Mouse (Mus musculus) CD4-positive helper T cell, adult 2 months (primary cell): ENCODE measurements around the gene Prkn.

Experiments used
- DNase-seq: peaks from one replicate; pipeline ENCODE4 v3.0.0-alpha.2; 2012; ENCODE audit warnings: low read depth, missing footprints, low spot score

Prkn gene

DNA sequence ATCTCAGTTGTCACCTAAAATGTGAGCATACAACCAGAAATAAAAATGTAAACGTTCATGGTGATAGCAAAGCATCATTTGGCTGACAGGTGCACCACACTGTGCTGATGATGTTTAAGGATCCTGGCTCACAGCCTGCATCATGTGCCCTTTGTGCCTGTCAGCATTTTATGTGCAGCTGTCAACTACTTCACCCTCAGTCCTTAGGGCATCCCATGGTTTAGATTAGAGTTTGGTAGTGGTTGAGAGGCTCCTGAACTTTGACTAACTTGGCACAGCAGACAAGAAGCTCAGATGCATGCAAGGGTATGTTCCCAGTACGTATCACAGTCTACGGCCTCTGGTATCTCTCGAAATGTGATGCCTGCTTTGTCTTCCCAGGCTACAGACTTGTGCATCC, 803.8 kb downstream of the Prkn start:
- no peak for DNase-seq

DNA sequence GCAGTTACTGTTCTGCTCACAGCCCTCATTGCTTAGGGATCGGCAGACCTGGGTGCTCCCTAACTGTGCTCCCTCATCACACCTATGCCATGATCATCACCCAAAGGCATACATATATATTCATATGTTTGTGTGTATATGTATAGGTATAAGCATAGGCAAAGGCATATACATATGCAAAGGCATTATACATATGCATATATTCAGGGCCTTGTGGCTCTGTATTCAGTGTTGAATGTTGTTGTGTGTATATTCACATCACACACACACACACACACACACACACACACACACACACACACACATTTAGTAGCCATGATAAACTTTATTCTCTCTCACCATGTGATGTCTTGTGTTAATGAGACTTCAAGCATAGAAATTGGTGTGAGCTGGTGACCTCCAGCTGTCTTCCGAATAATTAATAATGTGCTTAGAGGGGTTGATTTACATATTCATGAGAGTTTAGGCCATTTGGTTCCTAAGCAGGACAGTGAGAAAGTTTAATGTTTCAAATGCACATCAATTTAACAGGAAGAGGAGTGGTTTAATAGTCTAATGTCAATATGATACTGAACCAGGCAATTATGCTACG, 804.8 kb downstream of the Prkn start:
- no peak for DNase-seq

DNA sequence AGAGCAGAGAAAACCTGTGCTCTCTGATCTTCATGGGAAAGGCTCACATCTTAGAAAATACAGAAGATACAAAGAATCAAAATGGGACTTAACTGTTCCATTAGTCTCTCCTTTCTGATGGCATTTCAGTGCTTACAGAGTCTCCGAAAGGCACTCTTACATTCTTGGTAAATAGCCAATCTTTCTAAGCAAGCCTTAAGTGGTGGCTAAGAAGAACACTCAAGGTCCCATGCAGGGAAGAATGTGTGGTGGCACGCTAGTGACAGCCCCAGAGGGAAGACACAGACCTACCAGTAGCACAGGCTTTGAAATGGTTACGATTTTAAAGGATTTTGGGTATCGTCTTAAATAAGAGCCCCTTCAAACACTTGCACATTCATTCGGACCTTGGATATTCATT, 816.2 kb downstream of the Prkn start:
- DNase-seq = no peak

DNA sequence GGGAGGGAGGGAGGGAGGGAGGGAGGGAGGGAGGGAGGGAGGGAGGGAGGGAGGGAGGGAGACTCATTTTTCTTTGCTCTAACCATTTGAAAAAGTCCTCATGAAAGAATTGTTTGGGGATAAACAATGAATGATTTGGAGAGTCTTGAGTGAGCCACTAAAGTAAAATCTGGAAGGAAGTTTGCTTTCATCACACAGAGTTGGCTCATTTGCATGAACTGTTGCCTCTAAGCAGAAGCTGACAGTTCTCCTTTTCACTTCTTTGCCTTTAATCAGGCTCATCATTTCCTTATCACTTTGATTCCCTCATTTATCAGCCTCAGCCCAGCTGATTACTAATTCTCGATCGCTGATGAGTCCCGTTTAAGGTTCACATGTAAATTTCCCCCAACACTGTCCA, 816.7 kb downstream of the Prkn start:
- DNase-seq = no peak

DNA sequence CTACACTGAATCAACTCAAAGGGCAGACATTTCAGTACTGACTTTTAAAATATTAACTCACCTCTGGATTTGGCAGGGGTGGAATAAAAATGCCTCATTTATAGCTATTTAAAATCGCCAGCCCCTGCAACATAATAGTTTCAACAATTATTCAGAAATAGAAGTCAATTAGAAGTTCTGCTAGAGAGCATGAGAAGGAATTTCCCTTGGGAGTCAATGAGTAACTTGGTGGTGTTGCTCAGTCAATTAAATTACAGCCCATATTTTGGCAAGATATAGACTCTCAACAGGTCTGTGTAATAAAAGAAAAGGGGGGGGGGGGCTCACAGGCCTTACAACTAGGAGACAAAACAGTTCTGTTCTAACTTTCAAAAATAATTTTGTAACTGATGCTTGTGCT, 821.7 kb downstream of the Prkn start:
- DNase-seq = no peak

DNA sequence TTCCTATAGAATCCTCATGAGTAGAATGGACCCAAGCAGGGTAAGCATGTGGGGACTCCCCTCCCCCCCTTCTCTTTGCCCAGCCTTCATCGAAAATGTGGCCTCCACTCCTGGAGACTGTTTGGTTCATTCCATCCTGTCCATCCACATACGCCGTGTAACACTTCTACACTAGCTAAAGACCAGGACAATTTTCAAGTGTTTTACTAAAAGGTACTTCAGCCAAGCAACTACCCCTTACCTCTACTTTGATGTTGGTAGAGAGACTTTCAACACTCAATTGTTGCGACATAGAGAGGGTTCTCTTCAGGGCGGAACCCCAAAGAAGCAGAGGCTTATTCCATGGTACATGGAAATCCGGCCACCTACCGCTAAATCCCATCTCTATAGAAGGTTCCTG, 823.3 kb downstream of the Prkn start:
- no peak for DNase-seq

DNA sequence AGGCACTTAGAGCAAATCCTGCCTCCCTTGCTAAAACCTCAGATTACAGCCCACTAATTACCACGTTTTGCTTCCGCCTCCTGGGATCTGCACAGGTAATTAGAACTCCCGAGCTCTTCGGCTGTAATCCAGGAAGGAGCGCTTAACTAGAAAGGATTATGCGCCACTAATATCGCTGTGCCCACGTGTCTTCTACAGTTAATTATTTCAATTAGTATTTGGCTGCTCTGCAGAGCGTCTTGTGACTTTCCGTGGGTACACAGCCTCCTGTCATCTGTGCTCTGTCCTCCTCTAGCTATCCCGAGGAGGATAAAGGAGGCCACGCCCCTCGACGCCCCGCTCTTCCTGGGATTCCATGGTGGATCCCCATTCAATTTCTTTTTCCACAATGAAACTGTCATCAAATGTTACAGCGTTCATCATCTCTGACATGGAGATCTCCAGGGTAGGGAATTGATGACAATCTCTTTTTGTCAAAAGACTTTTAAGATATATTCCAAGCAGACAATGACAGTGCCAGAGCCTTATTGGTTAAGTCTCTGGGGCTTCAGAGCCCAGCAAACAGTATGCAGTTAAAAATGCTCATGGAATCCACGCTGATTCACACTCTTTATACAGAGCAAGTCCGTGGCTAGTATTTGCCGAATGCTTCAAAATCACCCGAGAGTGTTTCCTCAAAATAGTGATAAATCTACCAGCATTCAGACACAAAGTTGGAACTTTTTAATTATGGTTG, 824.6 kb downstream of the Prkn start:
- DNase-seq = no peak

DNA sequence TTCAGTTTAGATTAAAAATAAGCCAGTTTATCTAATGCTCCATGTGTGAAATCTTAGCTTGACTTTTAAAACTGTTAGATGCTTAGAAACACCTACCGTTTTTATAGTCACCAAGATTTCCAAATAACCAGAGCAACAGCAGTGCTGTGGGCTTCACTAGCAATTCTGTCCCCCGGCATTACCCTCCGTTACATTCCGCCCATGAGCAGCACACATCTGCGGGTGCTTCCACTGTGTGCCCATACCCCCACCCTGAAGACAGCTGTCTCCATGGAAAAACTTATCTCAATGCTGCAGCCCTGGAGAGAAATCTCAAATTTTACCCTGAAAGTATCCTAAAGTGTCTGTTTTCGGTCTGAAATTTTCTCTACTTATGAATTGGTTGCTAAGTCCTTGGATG, 839.5 kb downstream of the Prkn start:
- DNase-seq = no peak

DNA sequence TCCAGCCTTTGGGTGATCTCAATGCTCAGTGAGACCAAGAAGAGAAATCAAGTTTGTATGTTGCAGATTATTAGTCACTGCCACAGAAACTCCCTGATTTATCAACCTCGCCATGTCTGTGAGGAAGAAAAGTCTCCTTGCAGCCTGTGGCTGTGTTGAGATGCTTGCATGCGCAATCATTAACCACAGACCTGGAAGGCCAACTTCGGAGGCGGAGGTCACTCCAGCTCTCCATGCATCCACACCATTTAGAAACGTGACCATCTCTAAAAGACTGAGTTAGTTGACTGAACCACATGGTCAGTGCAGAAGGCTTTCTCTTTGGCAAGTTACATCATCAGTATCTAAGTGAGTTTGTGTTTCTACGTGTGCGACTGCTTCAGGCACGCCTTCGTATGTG, 840.3 kb downstream of the Prkn start:
- DNase-seq = no peak

DNA sequence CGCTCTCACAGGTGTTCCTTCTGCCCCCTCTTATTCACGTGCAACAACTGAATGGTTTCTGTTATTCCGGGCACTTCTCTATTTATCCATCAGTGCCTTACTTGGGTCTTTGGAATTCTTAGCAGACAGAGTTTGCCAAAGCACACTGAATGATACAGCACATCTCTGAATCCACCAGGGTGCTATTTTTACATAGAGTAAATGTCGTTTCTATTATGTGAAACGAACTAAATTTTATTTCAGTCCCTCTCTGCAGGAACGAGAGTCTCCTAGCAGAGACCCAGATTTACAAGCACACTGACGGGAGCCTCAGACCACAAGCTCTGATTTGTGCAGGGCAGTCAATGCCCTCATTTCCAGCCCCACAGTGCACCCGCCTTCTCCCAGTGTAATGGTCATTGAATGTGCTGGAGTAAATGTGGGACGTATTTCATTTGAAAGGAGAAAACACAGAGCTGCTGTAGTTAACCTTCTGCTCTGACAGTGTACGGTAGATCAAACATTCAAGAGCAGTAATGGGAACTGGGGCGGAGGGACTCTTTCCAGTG, 841.7 kb downstream of the Prkn start:
- no peak for DNase-seq

DNA sequence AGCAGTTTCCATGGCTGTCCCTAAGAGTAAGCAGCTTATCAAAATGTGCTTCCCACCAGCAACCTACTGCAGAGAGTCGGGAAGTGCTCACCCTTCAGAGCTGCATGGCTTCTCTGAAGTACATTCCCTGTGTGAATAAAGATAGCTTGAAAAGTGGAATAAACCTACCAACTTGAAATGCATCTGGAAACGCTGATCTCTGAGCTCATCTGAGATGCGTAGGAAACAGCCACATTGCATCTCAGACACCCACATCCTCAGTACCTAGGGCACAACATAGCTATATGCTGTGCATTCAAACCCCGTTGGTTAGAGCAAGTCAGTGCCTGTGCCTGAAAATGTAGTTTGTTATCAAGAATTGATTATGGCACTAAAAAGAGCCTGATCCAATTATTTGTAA, 864.8 kb downstream of the Prkn start:
- no peak for DNase-seq

DNA sequence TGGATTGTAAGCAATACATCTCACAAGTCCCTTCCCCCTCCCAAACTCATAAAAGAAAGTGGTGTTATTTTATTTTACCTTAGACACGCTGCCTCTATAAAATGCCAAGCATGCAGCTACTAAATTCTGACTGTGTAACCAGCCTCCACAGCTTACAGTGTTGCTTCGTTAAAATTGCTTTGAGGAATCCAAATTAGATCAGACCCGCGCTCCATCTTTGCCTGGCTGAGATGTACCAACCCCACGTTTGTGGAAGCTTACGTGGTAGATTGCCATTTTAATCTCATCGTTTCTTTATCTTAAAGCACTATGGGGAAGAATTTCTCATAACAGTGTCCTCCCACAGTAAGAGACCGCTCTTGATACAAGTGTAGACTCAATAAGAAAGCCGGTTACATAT, 865.6 kb downstream of the Prkn start:
- DNase-seq = no peak

DNA sequence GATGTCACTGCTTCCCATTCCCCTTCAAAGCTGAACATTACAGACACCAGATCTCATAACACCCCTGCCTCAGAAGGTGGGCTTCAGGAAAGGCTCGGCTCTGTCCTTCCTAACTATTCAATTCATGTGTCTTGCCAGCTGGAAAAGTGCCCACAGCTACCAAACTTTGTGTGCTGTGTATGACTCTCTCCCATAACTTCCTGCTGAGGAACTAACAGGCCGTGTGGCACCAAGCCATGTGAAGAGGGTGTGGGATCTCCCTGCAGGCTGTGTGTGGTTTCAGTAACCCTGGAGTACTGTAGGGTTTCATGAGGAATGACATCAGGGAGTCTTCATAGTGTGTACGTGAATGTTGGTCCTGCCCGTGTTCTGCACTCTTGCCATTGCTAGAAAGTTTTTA, 871.9 kb downstream of the Prkn start:
- no peak for DNase-seq

DNA sequence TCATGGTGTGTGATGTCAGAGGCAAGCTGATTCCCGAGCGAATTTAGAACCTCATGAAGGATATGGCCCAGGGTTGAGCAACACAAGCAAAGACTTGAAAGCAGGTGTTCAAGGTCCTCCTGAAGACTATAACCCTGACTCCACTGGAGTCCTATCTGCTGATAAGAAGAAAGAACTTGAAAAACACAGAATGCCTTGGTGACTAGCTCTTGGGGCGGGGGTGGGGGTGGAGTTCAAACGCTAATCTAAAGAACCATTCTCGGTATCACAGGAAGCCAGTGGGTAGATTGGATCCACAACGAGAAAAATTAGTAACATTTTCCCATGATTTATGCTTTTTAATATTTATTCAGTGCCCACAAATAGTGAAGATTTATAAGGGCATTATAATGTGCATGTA, 879.6 kb downstream of the Prkn start:
- no peak for DNase-seq

DNA sequence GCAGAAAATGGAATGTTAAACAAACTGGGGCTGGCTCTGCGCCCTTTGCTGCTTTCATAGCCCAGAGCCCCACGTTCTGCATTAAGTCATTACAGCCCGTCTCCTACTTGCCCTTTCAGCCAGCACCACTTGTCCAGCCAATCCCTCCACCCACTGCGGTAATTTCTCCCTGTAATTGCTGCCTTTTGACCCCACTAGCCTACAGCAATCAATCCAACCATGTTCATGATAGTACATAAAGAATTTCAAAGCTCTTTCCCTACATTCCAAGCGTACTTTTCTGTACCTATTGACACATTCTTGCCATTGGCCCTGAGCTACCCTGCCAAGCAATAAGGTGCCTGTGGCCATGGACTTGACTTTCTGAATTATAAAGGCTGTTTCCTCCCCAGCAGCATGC, 881.7 kb downstream of the Prkn start:
- DNase-seq = no peak

DNA sequence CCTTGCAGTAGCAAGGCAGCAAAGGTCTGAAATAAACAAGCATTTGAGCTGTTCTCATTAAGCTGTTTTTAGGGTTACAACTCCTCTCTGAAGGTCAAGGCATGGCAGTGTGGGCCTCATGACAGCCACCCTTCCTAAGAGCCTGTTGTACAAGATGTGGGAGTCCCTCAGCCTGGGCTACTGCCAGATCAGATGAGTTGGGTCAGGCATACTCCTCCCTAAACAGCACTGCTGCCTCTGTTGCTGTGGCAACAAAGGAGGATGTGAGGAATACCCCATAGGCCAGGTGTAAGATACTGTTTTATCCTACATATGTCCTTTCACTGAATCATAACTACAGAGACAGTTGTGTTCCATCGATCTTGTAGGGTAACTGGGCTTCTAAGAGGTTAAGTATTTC, 882.3 kb downstream of the Prkn start:
- DNase-seq = no peak

DNA sequence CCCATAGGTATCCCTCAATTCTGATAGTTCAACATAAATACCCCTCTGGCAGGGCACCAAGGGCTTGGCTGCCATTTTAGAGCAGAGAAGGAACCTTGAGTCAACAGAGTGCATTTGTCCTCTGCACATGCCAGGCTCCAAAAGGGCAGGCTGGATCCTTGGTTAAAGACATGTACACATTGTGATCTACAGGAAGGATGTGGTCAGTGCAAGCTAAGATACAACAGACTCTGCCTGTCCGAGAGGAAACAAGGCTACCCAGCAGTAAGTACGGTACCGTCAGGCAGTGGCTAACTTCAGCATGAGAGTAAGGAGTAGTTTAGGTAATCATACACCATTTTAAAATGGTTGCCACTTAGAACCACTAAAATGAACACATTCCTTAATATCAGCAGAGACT, 884.0 kb downstream of the Prkn start:
- DNase-seq = no peak

DNA sequence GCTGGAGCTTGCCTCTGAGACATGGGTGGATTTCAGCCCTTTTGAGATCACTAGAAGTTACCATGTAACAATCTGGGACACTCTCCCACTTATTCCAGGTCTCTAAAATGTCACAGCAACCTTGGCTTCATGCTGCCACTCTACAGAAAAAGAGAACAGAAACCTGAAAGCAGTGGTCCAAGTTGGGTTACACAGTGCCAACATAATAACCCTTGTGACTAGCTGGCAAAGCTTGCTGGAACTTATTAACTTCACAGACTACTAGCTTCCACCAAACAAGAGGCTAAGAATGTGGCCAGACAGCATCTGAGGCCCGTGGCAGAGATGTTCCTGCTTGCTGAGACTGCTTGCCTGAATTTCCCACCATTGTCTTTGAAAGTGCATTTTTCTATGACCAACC, 886.9 kb downstream of the Prkn start:
- no peak for DNase-seq

DNA sequence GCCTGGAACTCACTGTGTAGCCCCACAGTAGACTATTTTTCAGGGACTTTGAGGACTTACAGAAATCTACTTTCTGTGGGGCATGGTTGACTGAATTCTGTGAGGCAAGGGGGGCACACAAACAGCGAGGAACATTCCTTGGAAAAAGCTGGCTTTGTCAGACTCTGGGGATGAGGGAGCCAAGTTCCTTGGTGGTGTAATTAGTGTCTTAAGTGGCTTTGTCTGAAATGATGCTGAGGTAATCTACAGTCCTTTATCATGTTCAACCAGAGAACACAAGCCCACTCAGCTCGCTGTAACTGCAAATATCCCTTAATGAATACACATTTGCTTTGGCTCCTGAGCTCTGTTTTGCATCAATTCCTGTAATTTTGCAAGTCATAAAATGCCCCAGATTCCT, 888.1 kb downstream of the Prkn start:
- DNase-seq = no peak

DNA sequence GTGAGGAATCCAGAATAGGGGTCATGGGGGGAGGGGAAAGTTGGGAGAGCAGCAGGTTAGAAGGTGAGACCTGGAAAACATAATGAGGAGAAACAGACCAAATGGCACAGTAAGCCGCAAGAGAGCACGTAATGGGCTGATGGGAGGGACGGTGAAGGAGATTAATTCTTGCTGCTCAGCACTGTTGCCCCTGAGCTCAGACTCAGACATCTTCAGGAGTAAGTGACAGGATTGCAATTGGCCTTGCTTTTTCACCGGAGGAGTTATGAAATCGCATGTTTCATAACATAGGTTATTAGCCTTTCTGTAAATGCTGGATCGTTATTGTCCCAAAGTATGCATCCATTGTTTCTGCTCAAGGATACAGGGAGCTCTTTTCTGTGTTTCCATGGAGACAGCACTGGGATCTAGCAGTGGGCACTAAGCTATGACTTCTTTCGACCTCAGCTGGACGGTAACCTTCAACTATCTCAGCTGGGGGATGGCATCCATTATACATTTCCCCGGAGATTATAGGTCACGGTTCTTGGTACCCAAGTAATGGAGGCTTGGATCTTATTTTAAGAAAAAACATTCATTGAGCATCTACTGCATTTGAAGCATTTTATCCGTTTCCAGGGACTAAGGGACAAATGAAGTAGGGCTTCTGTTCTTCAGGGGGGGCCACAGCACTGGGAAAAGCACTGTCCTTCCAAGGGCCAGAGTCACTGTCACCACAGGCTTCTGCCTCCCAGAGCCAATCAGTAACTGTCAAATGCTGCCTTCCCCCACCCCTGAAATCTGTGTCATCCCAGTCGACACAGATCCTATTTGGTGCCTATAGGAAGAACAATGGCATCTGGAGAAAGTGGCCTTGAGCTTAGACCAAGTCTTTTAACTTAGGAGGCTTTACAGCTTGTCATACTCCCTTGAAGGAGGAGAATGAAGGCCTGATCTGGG, 890.7 kb downstream of the Prkn start:
- DNase-seq = no peak

DNA sequence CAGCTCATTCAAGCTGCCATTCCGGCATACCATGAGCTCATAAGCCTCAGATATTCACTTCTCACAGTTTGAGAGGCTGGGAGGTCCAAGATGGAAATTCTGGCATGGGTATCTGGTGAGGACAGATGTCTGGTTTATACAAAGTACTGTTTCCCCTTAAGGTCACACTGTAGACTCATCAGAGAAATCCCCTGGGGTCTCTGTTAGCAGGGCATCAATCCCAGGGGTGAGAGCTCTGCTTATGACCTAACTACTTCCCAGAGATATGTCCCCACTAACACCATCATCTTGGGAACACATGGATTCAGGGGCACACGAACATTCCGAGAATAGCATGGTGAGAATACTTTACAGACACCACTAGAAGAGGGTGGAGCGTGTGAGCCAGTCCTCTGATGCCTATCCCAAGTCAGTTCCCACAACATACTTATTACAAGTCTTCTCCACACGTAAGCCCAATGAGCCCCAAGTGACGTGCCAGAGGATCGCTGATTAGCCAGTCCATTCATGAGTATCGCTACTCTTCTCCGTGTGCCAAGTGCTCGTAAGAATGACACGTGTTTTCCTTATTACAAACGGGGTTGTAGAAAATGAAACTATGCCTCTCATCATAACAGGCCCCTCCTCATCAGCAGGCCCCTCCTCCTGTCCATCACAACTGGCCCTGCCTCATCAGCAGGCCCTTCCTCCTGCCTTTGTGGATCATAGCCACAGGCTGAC, 895.1 kb downstream of the Prkn start:
- no peak for DNase-seq

DNA sequence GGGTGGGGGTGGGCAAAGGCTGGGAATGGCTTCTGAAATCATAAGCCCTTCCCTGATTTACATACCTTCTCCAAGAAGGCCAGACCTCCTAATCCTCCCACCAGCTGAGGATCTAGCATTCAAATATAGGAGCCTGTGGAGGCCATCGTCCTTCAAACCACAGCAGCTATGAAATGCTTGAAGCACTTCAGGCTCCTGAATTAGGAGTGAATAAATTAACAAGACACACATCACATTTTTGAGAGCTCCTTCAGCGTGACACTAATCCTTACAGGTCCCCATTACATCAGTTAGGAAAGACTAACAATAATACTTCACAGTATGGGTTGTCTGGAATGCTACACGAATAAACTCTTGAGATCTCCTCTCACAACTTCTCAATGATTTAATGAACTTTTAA, 896.3 kb downstream of the Prkn start:
- no peak for DNase-seq
